Comparison of ENCODE assay signal across 8 mouse cellular contexts in the genomic region with DNA sequence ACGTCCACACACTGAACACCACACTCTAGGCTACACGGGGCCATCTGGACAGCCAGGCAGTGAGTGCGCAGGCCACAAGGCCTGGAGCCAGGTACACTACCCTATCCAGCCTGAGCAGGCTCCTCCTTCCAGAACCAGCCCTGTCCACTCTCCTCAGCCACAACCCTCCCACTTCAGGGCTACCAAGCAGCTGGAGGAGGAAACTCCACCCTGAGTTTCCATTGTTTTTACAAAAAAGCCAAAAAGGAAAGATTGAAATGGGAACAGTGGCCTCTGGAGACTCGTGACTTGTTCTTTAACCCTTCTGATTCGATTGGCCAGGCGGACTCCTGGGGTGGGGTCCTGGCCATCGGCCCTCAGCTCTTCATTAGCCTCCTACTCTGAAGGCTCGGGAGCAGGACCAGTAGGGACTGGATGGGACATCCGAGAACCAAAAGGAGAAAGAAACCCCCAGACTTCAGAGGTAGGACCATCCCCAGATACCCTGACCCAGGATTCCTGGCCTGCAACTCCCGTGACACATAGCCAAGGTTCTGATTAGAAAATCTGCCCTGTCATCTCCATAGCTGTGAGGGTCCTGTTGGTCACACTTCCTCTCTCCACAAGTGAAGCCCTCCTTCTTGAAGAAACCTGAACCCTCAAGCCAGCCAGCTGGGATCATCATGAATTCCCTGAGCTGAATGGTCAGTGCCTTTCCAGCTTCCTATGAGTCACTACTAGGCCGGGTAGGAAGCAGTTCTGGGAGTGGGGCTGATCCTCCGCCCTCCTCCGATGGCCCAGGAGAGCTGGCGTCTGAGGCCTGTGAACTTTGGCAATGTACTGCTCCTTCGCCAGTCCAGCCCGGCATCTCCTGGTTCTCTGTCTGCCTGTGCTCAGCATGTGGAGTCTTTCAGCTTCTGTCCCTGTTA.
DNase-seq lines count a peak whose midpoint lies in the region.

No protein-coding gene starts in this region.

- DNase-seq in ZHBTc4 (ENCODE audit: low read depth, low spot score): peak; percentile 23
- DNase-seq in cerebellum, adult 18-20 months: peak; percentile 74 to 80
- peak; percentile 87 to 93 for DNase-seq in heart, adult 9 months (ENCODE audit: low spot score in 2 of 2)
- DNase-seq in kidney, postnatal 36 days: peak; percentile 61 to 79
- DNase-seq in c-Kit-positive CD71-positive TER-119-positive erythroid progenitor cells, embryonic 14.5 days (ENCODE audit: low spot score): no peak
- DNase-seq in layer of hippocampus, adult 9-11 months: no peak
- no peak for DNase-seq in B cell, adult 2 months
- DNase-seq in urinary bladder, postnatal 10 days (ENCODE audit: low spot score): no peak

Comparison
In these comparisons a context has a peak if more than half of its experiments do, and no peak if none do; other contexts are left out.
1. DNase-seq: peak in ZHBTc4 (single experiment), cerebellum, adult 18-20 months (2 of 2), heart, adult 9 months (2 of 2) and kidney, postnatal 36 days (2 of 2); none in c-Kit-positive CD71-positive TER-119-positive erythroid progenitor cells, embryonic 14.5 days (single experiment), layer of hippocampus, adult 9-11 months (single experiment), B cell, adult 2 months (0 of 2) and urinary bladder, postnatal 10 days (single experiment).